Mouse (Mus musculus): Measurements from ENCODE around the gene Aoah. TPM values are rescaled to one million over a fixed set of nuclear protein-coding genes. Genes with fewer than 3 reads are reported as not detected.

Gene Aoah
- under 1 TPM in 3 of 4 experiments, not detected in 1; 0.10 to 0.49 (median 0.34) TPM for total RNA-seq (2022)

DNA sequence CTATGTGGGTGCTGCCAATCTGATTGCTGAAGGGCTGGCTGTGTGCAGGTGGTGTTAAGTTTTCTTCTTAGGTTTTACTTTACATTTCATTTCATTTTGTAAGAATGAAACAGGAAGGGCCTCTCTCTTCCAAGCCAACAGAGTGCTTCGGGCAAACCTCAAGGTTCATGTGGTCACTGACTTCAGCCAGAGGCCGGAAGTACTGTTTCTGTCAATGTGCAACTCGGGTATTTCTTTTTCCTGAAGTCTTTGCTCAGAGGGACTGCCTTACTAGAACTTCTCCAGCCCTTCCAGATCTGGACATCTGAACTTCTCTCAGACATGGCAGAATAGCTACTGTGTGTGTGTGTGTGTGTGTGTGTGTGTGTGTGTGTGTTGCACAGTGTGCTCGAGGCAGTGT is at the start of gene Aoah:
TSS of gene Aoah (plus strand) at position 213 of the 400 bp plus-strand sequence.
- DNase-seq (ENCODE audit: low spot score in 2 of 2), result no peak

DNA sequence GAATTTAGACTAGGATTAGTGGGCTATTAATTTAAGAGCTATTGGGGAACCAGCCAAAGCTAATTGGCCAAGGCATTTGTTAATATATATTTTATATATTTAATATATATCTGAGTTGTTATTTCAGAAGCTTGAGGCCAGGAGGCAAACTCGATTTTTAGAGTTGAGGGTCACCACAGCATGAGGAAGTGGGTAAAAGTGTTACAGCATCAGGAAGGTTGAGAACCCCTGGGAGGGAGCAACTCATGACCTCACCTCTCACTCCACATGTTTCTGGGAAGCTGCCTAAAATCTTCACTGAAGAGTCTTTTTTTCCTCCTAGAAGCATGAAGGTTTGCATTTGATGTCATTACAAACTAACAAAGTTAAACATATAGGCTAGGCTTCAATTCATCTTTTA is 39.1 kb upstream of the Aoah start:
- DNase-seq (ENCODE audit: low spot score in 2 of 2), result no peak

DNA sequence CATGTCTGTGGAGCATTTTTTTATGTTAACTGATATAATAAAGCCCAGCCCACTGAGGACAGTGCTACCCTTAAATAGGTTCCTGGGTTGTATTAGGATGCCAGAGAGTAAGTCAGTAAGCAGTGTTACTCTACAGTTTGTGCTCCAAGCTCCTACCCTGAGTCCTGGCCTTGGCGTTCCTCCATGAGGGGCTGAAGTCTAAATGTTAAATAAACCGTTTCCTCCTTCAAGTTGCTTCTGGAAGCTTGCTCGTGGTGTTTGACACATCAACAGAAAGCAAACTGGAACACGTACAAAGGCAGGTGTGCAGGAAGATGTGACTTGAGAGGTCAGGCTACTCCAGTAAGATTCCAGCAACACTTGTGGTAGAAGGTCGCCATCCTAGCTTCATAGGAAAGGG is 10.3 kb upstream of the Aoah start:
- DNase-seq (ENCODE audit: low spot score in 2 of 2), result no peak

DNA sequence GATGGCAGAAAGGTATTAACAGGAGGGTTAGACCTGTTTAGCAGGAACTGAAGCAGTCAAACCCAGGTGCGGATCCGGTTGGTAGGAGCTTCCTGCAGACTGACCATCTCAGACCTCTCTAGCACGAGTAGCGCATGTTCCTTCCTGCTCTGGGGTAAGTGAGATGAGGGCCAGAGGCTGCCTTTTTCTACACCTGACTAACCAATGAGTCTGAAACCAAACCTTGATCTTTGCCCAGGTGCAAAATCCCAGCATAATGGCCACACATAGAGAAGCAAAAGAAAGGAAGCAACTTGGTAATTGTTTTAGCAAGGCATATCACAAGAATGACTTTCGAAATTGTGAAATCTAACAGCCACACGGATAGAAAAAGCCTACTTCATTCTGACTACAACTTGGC is 9.9 kb upstream of the Aoah start:
- no peak for DNase-seq (ENCODE audit: low spot score in 2 of 2)

DNA sequence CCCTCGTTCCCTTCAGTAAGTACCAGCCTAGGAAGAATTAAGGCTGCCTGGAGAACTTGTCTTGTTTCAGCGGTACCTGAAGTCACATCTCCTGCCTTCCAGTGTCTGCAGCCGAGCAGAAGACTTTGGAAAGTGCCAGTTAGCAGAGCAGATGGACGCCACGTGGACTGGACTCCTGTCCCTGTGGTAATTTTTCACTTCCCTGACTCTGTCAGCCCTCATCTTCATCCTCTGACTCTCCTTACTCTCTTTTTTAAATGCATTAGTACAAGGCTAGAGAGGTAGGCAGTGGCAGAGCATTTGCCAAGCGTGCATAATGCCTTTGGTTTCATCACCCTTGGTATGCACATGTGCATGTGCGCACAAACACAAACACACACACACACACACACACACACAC is 8.0 kb upstream of the Aoah start:
- no peak for DNase-seq (ENCODE audit: low spot score in 2 of 2)

DNA sequence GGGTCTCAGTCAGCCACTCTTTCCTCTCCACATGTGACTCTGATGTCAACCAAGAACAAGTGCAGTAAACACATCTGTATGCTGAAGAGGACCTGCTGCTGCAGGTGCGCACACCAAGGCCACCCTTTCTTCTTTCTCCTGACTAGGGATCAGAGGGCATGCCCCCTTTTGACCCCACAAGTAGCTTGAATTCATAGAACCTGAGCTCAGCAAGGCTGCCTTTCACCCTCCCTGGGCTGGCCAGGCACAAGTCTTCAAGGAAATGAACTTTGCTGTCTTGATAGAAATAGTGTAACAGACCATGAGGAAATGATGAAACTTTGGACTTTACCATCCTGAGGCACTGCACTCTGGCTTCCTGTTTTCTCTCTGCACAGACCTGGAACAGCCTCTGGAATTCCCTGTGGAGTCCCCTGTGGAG is 7.1 kb upstream of the Aoah start:
- no peak for DNase-seq (ENCODE audit: low spot score in 2 of 2)

DNA sequence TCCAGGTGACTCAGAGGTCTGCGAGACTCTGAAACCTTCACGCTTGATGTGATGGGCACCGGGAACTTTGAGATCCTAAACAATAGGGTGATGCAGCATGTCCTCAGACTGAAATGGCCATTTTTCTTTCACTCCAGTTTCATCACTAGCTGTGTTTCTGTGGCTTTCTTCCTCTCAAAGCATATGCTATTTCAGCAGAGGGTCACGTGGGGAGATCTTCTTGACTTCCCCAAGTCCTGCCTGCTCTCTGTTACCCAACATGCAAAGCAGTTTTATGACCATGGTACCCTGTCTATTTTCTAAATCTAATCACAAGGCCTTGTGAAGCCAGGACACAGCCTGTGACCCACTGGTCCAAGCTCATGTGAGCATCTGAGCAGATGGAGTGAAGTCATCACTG is 6.0 kb upstream of the Aoah start:
- no peak for DNase-seq (ENCODE audit: low spot score in 2 of 2)

DNA sequence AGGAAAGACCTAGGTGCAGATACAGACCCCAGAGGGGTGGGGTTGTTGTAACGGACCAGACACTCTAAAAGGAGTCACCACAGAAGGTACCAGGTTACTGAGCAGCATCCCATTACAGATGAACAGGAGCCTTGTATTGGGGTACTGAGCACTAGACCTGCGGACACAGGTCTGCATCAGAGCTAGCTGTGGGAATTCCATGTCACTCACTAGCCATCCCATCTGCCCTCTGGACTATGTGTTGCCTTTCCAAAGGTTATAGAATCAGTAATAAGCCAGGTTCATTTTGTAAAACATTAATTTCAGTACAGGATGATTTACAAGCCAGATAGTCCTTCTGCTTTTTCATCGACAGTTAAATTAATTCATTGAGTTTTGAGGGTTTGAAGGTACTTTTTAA is 2.7 kb downstream of the Aoah start:
- DNase-seq (ENCODE audit: low spot score in 2 of 2), result no peak

DNA sequence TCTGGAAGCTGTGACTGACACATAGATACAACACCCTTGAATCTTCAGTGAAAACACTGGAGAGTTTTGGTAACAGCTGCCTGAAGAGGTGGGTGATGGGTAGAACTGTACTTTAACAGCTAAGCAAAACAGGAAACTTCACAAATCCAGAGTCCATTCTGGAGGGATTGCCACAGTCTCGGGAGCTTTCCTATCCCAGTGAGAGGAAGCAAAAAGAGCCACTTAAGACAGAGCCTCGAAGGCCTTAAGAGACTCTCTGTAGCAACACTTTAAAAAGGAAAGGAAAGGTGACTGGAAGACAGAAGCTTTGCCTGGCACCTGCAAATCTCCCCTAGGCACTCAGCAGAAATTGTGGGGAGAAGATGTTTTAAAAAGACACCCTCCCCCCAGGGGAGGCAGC is 4.6 kb downstream of the Aoah start:
- no peak for DNase-seq (ENCODE audit: low spot score in 2 of 2)

DNA sequence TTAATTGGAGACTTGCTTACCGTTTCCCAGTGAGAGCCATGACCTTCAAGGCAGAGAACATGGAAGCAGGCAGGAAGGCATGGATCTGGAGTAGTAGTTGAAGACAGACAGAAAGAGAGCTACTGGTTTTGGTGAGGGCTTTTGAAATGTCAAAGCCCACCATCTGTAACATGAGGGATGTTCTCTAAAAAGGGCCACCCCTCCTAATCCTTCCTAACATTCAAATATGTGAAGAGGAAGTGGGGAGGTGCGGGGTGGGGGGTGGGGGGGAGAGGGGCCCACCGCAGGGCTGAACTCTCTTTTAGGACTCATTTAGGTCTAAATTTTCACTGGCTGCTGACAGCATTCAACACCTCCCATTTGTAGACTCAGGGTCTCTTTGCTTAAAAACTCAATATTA is 5.9 kb downstream of the Aoah start:
- no peak for DNase-seq (ENCODE audit: low spot score in 2 of 2)

DNA sequence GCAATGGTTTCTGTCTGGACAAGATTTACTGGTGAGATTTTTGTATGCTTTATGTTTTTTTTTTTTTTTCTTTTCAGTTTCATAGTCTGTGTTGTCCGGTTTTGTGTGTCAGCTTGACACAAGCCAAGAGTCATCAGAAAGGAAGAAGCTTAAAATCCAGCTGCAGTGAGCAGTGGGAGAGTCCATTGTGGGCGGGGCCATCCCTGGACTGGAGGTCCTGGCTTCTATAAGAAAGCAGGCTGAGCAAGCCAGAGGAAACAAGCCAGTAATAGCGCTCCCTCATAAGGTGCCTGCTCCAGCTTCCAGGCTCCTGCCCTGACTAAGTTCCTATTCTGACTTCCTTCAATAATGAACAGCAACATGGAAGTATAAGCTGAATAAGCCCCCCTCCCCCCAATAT is 6.7 kb downstream of the Aoah start:
- DNase-seq (ENCODE audit: low spot score in 2 of 2), result no peak

DNA sequence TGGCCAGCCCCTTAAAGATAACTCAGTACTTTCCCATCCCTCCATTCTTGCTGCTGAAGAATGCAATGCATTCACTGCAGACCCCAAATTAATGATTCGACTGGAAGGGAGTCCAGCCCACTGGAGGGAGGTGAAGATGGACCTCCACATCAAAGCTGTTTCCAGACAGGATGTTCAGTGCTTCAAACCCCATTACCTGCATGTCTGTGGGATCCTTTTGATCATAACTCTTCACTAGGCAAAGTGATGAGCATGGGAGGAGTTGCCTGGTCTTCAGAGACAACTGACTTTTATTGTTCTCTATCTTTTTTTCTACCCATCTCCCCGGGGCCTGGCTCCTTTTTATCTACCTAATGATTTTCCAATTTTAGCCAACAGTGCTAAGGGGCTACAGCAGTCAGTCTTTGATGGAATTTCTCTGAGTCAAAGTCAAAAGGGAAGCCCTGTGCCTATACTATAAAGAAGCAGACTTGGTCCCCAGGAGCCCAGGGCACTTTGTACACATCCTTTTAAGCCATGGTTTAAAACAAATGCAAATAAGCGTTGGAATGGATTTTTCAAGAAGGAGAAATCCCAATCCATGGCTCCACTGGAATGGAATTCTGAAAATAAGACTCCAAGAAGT is 18.0 kb downstream of the Aoah start:
- no peak for DNase-seq (ENCODE audit: low spot score in 2 of 2)

DNA sequence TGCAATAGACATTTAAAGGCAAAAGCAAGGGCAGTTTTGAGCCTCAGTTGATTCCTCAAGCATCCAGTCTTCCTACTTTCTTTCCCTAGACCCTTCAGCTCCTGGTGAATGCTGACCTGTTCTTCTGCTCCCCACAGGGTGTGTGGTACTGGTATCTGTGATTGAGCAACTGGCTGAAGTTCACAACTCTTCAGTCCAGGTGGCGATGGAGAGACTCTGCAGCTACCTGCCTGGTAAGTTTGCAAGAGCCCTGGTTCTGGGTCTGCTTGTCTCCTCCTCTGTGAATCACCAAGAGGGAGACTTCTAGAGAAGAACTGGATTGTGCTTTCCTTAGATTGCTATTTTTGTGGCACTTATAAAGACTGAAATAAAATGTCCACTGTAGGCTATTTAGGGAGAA is 22.5 kb downstream of the Aoah start:
- DNase-seq (ENCODE audit: low spot score in 2 of 2), result no peak

DNA sequence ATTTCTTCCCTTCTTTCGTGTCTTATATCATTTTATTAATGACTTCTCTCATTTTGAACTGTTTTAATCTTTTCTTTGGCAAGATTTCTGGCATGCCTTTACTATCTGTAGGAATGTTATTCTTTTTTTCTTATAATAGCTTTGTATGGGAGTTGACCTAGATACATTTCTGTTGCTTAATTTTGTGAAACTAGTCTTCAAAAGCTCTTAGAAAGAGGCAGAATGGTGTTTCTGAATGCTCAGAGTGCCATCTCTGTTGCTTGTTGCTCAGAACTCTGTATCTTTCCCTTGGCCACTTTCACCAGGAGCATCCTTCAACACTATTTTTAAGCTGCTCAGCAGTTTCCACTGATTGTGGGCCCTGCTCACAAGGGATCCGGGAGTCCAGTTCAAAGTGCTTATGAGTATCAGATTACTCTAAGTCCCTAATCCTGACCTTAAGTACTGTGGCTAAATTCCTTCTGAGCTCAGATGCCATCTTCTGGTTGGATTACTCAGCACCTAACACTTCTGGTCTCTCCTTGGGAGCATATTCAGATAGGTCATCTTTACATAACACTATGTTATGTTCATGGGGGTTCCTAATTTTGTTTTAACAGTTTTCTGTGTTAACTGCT is 26.9 kb downstream of the Aoah start:
- no peak for DNase-seq (ENCODE audit: low spot score in 2 of 2)

DNA sequence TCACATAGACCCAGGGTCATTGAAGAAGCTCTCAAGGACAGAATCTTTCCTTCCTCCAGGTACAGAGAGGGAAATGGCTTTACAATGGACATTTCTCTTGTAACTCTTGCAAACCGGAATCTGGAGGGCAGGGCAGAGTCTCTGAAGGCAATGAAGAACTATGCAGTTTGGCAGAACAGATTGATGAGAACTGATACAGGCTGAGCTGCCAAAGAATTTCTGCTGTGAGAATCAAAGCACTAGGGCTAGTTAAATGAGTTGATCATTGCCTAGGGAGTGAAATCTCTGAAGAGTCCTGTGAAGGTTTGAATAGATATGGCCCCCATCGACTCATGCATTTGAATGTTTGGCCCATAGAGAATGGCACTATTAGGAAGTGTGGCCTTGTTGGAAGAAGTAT is 34.8 kb downstream of the Aoah start:
- peak in 1 of 2 experiments; percentile 7 for DNase-seq (ENCODE audit: low spot score in 2 of 2)

DNA sequence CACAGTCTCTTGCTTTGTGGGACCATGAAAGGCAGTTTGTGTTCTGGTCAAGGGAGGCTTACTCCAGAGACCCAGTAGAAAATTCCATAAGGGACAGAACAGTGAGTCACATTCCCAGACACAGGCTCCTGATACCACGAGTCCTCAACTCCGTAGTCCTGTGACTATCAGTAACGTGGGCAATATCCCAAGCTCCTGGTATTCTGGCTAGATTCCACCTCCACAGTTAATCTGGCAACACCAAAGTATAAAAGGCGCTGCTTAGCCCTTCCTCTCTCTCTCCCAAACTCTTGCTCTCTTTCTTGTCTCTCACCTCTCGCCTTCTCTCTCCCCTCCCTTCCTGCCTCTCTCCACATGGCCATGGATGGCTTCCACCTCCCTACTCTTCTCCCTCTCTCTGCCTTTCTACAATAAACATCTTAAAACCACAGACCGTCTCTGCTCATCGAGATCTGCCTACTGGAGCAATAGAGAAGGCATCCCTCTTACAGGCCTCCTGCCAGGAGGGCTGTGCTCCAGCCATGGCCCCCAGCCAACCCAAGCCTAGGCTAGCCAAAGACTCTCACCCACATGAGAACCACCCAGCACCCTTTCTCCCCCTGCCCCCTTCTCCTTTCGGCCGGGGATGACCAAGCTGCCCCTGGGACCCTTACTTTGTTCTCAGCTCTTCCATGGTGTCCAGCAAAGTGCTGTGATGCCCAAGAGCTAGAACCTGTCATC is 35.4 kb downstream of the Aoah start:
- DNase-seq (ENCODE audit: low spot score in 2 of 2), result no peak

DNA sequence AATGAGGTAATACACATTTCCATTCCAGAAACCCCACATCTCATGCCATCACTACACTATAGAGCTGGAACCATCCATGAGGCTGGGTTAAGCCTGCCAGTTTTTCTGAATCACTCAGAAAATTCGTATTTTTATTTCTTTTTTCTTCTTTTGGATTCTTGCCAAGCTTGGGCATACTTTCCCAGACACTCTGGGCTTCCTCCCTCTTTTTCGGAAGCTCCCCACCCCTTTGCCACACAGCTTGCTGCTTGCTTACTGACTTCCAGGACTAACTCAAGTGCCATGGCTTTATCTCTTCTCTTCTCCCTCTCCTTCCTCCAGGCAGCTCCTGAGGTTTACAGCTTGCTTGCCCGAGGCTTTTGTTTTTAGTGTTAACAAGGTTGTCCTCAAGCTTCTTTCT is 62.0 kb downstream of the Aoah start:
- DNase-seq (ENCODE audit: low spot score in 2 of 2), result no peak

DNA sequence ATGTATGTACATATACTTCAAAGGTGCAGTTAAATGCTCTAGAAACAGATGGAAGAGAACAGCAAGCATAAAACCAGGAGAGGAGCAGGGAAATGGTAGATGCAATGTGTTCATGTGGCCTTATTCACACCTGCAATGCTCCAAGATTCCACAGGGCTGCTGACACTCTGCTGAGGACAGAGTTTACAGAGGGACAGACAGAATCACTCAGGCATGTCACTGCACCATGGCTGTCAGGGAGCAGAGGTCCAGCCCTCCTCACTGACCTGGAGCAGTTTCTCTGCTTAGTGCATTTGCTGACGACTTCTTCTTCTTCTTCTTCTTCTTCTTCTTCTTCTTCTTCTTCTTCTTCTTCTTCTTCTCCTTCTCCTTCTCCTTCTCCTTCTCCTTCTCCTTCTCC is 105.5 kb downstream of the Aoah start:
- no peak for DNase-seq (ENCODE audit: low spot score in 2 of 2)

DNA sequence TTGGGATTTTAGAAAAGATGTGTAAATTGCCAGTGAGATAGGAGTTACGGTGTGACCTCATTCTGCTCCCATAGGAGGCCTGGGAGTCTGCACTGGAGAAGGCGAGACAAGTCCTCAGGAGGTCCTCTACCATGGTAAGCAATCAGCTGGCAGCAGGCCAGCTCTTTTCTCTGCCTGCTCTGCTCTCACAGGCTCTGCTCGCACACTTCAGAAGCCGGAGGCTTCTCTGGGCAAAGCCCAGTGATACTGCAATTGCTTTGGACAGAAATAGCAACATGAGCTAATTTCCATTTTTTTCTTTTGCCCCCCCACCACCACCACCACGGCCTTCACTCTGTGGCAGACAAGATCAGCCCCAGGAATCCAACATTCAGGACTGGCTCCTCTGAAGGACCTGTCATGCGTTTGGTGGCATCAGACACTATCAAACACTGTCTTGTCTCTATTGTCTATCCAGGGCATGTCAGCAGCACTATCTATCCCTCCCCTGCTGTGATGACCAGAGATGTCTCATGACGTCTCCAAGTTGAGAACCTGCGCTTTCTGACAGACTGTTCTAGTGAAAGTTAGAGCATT is 106.6 kb downstream of the Aoah start:
- DNase-seq (ENCODE audit: low spot score in 2 of 2), result no peak

DNA sequence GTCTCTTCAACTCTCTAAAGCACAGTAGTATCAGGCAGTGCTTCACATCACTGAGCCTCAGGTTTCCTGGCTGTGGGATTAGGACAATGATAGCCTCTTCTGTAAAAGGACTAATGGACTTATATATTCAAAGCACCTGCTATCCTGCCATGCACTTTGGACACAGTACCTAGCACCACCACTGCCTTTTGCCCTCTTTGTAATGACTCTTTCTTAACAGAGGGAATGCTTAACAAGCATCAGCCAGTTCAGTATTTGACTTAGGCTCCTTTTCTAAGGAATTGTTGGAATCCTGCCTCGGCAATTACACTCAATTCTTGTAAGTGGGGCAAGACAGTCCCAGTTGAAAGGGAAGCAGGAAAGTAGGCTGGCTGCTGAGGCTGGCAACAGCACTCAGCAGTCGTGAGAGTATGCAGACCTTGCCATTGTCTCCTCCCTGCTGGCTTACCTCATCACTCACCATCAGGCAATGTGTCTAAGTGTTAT is 107.1 kb downstream of the Aoah start:
- no peak for DNase-seq (ENCODE audit: low spot score in 2 of 2)

DNA sequence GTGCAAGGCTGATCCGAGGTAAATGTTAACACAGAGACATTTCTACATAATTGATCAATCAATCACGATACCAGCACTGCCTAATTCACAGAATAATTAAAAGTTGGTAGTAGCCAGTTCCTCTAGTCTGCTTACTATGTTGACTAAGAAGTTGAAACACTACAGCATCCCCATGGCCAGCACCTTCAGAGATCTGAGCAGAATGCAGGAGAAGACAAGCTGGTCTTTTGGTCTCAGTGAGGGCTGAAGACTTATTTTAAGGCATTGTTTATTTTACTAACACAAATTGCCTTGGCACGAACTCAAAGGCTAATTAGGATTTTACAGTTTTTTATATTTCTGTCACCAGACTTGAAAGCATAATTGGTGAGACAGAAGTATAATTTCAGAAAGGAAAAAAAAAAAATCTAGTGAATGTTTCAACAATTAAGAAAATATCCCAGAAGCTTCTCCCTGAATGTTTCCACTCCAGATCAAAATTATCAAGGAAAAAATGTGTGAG is 107.8 kb downstream of the Aoah start:
- no peak for DNase-seq (ENCODE audit: low spot score in 2 of 2)

DNA sequence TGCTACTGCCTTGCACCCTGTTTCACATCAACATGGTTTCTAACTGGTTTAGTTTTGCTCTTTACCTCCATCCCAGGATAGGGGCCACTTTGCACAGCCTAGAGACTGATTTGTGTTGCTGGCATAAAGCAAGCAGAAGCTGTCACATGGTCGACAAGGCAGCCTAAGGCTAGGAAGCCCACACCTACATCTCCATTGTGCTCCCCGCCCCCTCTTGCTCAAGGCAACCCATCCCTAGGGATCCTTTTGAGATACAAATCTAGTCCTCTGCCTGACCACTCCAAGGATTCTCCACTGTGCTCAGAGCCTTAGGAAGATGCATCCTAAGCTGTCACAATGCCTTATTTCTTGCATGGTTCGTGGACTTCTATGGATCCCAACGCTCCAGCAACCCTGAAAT is 110.2 kb downstream of the Aoah start:
- DNase-seq (ENCODE audit: low spot score in 2 of 2), result no peak
